Mouse (Mus musculus) heart, postnatal 0 days (tissue): ENCODE measurements around the gene Socs5.

Experiments used
- CTCF ChIP-seq: IDR thresholded peaks from 2 replicates; pipeline ENCODE4 v1.5.1; 2016; ENCODE audit warnings: antibody characterized with exemption, control low read depth, low read depth
- EP300 ChIP-seq: IDR thresholded peaks from 2 replicates; pipeline ENCODE4 v1.6.1; 2016; ENCODE audit warnings: antibody characterized with exemption, low read depth

DNA sequence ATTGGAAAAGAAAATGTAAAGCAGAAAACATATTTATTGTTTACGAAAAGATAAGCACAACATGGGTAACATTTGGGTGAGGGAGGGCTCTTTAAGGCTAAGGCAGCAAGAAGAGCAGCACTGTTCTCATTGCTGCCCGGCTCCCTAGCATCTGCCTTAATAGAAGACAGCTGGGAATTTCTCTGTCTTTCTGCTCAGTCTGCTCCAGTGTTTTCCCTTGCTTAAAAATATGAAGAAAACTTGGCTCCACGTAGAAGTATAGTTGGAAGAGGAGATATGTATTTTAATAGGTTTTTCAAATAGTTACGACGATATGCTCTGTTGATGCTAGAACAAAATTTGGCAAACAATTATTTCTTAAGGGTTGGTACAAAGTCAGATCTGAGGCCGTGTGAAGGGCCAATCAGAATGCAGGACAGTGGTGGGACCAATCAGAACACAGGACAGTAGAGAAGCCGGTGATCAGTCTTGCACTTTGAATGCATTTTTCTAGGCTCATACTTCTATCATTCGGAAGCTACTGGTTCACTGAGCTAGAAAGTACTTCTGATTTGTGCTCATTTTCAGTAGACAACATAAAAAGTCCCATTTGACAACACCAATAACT, 39.0 kb downstream of the Socs5 start:
- TF ChIP-seq CTCF (no peak), EP300 (no peak)
